Mouse (Mus musculus): ENCODE results near the gene Rplp0. TPM values are rescaled to one million over a fixed set of nuclear protein-coding genes. Genes with fewer than 3 reads are reported as not detected.

Rplp0 gene
- polyA plus RNA-seq, 1 experiment: 494 TPM

GRCm38 (mm10) chr5:115547014-115547413 is 12.3 kb upstream of the Rplp0 start:
- Histone ChIP-seq H3K4me3 (ENCODE audit: insufficient read depth, low read length) (no peak overlapping the region), H3K27ac (ENCODE audit: insufficient read depth, low read length) (no peak overlapping the region), H3K4me1 (ENCODE audit: control insufficient read depth, insufficient read depth, low read length) (peaks cover 8% of the 10 kb centered on the region; the same call in 1 of the 2 replicates)
- no peak for TF ChIP-seq POLR2A (IDR thresholded peaks at IDR 0.05; ENCODE audit: extremely low read depth, insufficient read depth, low read length)

- Histone ChIP-seq H3K4me3 (ENCODE audit: insufficient read depth, low read length) (no peak overlapping the region), H3K27ac (ENCODE audit: insufficient read depth, low read length) (no peak overlapping the region), H3K4me1 (ENCODE audit: control insufficient read depth, insufficient read depth, low read length) (peaks cover 8% of the 10 kb centered on the region; the same call in 1 of the 2 replicates)
- no peak for TF ChIP-seq CTCF (IDR thresholded peaks at IDR 0.05; ENCODE audit: extremely low read depth, insufficient read depth, low read length)
- TF ChIP-seq POLR2A (IDR thresholded peaks at IDR 0.05; ENCODE audit: extremely low read depth, insufficient read depth, low read length): no peak
These were observed 11.8 kb upstream of the Rplp0 start for GRCm38 (mm10) chr5:115547421-115547820.

GRCm38 (mm10) chr5:115548501-115549285 is 10.6 kb upstream of the Rplp0 start:
- Histone ChIP-seq H3K27ac (ENCODE audit: insufficient read depth, low read length) (no peak overlapping the region), H3K4me3 (ENCODE audit: insufficient read depth, low read length) (no peak overlapping the region), H3K4me1 (ENCODE audit: control insufficient read depth, insufficient read depth, low read length) (peaks cover 2% of the 10 kb centered on the region; the same call in 1 of the 2 replicates)
- TF ChIP-seq CTCF (IDR thresholded peaks at IDR 0.05; ENCODE audit: extremely low read depth, insufficient read depth, low read length): no peak

GRCm38 (mm10) chr5:115550482-115551005 is 8.7 kb upstream of the Rplp0 start:
- no peak for TF ChIP-seq CTCF (IDR thresholded peaks at IDR 0.05; ENCODE audit: extremely low read depth, insufficient read depth, low read length)
- TF ChIP-seq POLR2A (IDR thresholded peaks at IDR 0.05; ENCODE audit: extremely low read depth, insufficient read depth, low read length): no peak
- no peak overlapping the region for H3K4me3 ChIP-seq (ENCODE audit: insufficient read depth, low read length)
- H3K27ac ChIP-seq (ENCODE audit: insufficient read depth, low read length): no peak overlapping the region
- no peaks in the 10 kb centered on the region for H3K4me1 ChIP-seq (ENCODE audit: control insufficient read depth, insufficient read depth, low read length)

GRCm38 (mm10) chr5:115551386-115551785 is 7.9 kb upstream of the Rplp0 start:
- TF ChIP-seq POLR2A (IDR thresholded peaks at IDR 0.05; ENCODE audit: extremely low read depth, insufficient read depth, low read length) (no peak), CTCF (IDR thresholded peaks at IDR 0.05; ENCODE audit: extremely low read depth, insufficient read depth, low read length) (no peak)
- H3K27ac ChIP-seq (ENCODE audit: insufficient read depth, low read length): no peak overlapping the region
- H3K4me1 ChIP-seq (ENCODE audit: control insufficient read depth, insufficient read depth, low read length): no peaks in the 10 kb centered on the region
- no peak overlapping the region for H3K4me3 ChIP-seq (ENCODE audit: insufficient read depth, low read length)

DNA sequence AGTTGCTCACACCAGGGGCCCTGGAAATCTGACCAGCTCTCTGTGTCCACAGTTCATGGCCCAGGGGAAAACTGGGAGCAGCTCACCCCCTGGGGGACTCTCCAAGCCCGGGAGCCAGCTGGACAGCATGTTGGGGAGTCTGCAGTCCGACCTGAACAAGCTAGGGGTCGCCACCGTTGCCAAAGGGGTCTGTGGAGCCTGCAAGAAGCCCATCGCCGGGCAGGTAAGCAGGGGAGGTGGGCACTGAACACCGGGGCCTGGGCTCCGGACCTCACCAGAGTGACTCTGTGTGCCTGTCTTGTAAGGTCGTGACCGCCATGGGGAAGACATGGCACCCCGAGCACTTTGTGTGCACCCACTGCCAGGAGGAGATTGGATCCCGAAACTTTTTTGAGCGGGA is 7.5 kb upstream of the Rplp0 start:
- no peak overlapping the region for H3K4me3 ChIP-seq (ENCODE audit: insufficient read depth, low read length)
- H3K4me1 ChIP-seq (ENCODE audit: control insufficient read depth, insufficient read depth, low read length): no peaks in the 10 kb centered on the region
- no peak for TF ChIP-seq CTCF (IDR thresholded peaks at IDR 0.05; ENCODE audit: extremely low read depth, insufficient read depth, low read length)
- H3K27ac ChIP-seq (ENCODE audit: insufficient read depth, low read length): no peak overlapping the region

- Histone ChIP-seq H3K27ac (ENCODE audit: insufficient read depth, low read length) (no peak overlapping the region), H3K4me1 (ENCODE audit: control insufficient read depth, insufficient read depth, low read length) (no peaks in the 10 kb centered on the region), H3K4me3 (ENCODE audit: insufficient read depth, low read length) (no peak overlapping the region)
- no peak for TF ChIP-seq POLR2A (IDR thresholded peaks at IDR 0.05; ENCODE audit: extremely low read depth, insufficient read depth, low read length)
- no peak for TF ChIP-seq CTCF (IDR thresholded peaks at IDR 0.05; ENCODE audit: extremely low read depth, insufficient read depth, low read length)
These were observed 5.4 kb upstream of the Rplp0 start for GRCm38 (mm10) chr5:115553801-115554420.

DNA sequence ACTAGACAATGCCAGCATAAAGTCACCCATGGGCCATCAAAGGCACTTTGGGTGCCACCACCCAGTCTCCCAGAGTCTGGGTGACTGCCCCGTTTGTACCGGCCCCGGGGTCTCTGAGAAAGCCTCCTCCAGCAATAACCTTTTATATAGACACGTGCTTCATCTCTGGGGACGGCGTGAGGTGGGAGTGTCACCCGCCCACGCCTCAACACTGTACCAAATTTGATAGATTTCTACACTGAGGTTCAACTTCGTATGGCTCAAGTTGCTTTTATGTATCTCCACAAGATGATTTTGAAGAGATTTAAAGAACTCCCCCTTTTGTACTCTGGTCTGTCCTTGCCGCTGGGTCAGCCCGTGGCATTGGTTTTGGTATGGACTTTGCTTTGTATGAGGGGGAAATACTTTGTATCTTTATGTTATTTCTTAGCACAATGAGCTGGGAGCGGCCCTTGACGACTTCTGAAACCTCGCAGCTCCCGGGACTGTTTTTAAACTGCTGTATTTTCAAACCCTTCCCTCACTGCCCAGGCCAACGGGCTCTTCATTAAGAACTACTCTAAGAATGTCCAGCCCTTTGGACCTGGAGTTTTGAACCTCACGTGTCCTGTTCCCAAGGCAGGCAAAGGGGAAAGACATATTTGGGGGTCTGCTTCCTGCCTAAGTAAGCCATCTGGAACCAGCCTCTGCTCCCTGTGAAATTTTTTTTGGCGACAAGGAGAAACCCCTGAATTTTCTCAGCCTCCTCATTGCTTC is 4.6 kb upstream of the Rplp0 start:
- Histone ChIP-seq H3K4me3 (ENCODE audit: insufficient read depth, low read length) (no peak overlapping the region), H3K4me1 (ENCODE audit: control insufficient read depth, insufficient read depth, low read length) (no peaks in the 10 kb centered on the region), H3K27ac (ENCODE audit: insufficient read depth, low read length) (no peak overlapping the region)
- TF ChIP-seq POLR2A (IDR thresholded peaks at IDR 0.05; ENCODE audit: extremely low read depth, insufficient read depth, low read length) (no peak), CTCF (IDR thresholded peaks at IDR 0.05; ENCODE audit: extremely low read depth, insufficient read depth, low read length) (no peak)

- H3K4me1 ChIP-seq (ENCODE audit: control insufficient read depth, insufficient read depth, low read length): peaks cover 1% of the 10 kb centered on the region; the same call in 1 of the 2 replicates
These were observed 3.0 kb upstream of the Rplp0 start for GRCm38 (mm10) chr5:115556217-115556616.

More at GRCm38 (mm10) chr5:115556217-115556616, 3.0 kb upstream of the Rplp0 start:
- Histone ChIP-seq H3K4me3 (ENCODE audit: insufficient read depth, low read length) (no peak overlapping the region), H3K27ac (ENCODE audit: insufficient read depth, low read length) (no peak overlapping the region)
- no peak for TF ChIP-seq POLR2A (IDR thresholded peaks at IDR 0.05; ENCODE audit: extremely low read depth, insufficient read depth, low read length)
- peak; percentile 96 for TF ChIP-seq CTCF (IDR thresholded peaks at IDR 0.05; ENCODE audit: extremely low read depth, insufficient read depth, low read length)
